Mouse (Mus musculus) small intestine, adult 2 months (tissue): ENCODE data around the gene Angptl8.

ENCODE experiments used
- CTCF ChIP-seq: fragments of 200-500 bp; IDR thresholded peaks from 2 replicates; pipeline ENCODE4 v1.5.1; 2012; ENCODE audit warnings: low read depth, mild to moderate bottlenecking, control low read depth, inconsistent platforms, low read length, moderate library complexity, mixed read lengths; ENCODE audit not compliant: insufficient replicate concordance, insufficient read length; ENCODE audit errors: extremely low read depth
- POLR2A ChIP-seq: fragments of 200-500 bp; IDR thresholded peaks from 2 replicates; pipeline ENCODE4 v1.6.1; 2012; ENCODE audit warnings: low read depth, mild to moderate bottlenecking, control low read depth, inconsistent platforms, low read length, moderate library complexity

DNA sequence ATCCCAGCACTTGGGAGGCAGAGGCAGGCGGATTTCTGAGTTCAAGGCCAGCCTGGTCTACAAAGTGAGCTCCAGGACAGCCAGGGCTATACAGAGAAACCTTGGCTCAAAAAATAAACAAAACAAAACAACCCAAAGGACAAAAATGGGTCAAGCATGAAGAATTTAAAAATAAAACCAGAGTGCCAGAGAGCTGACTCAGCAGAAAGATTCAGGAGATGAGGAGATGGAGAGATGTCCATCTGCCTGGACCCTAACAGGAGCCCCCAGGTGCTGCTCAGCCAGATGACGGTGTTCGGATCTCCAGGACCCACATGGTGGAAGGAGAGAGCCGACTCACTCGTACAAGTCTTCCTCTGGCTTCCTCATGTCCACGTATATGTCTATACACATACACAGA lies 16.7 kb upstream of the Angptl8 start:
- TF ChIP-seq CTCF (no peak), POLR2A (no peak)
